Mouse (Mus musculus) CH12.LX (cell line): ENCODE measurements at regions not wholly inside any gene's neighbourhood (a gene's known extent, or its start where the extent isn't known, plus 50 kb on each side); places are given as distances from the start of the nearest gene placed in this dataset.
A peak's percentile ranks its signal among the peaks of the same experiment; 100 is the strongest.

Experiments
- DNase-seq: peaks from one replicate; pipeline ENCODE4 v3.0.0-alpha.2; 2013; ENCODE audit errors: extremely low read depth
- H3K27ac ChIP-seq: 2 replicates; pipeline ENCODE4 v1.5.1; 2012; ENCODE audit warnings: low read depth, mild to moderate bottlenecking, control low read depth, moderate library complexity; ENCODE audit not compliant: insufficient read depth
- H3K27me3 ChIP-seq: replicated peaks from 2 replicates; pipeline ENCODE3; 2012; ENCODE audit warnings: inconsistent platforms
- H3K36me3 ChIP-seq, 2 experiments: replicated peaks in 1 of 2; 2 replicates each; pipeline versions ENCODE3 to v1.6.1; 2012; ENCODE audit warnings: inconsistent platforms in 1 of 2, low read length in 1 of 2, mild to moderate bottlenecking in 1 of 2, mixed read lengths in 1 of 2, moderate library complexity in 1 of 2; ENCODE audit not compliant: control insufficient read depth in 1 of 2, insufficient read depth in 1 of 2
- H3K4me1 ChIP-seq, 2 experiments: 2 replicates each; pipeline ENCODE4 v1.6.1; 2012; ENCODE audit warnings: inconsistent platforms in 1 of 2, moderate library complexity in 1 of 2; ENCODE audit not compliant: insufficient read depth in 2 of 2, control insufficient read depth in 1 of 2
- H3K4me2 ChIP-seq: 2 replicates; pipeline ENCODE4 v1.6.1; 2012; ENCODE audit warnings: low read depth, mild to moderate bottlenecking, control low read depth; ENCODE audit not compliant: poor library complexity, insufficient read depth, severe bottlenecking
- H3K4me3 ChIP-seq, 3 experiments: fragments of 150-350 bp in 1 of 3; sonication (generic) in 1 of 3; replicated peaks in 1 of 3; 2 replicates each; pipeline versions ENCODE3 to v1.5.1; 2011 to 2012; ENCODE audit warnings: low read depth in 2 of 3, low read length in 2 of 3, mild to moderate bottlenecking in 2 of 3, moderate library complexity in 2 of 3, control low read depth in 1 of 3, improper control_type of control experiment in 1 of 3, inconsistent platforms in 1 of 3, mixed read lengths in 1 of 3; ENCODE audit not compliant: poor library complexity in 1 of 3
- H3K79me2 ChIP-seq: replicated peaks from 2 replicates; pipeline ENCODE4 v1.6.1; 2012; ENCODE audit warnings: mild to moderate bottlenecking, moderate library complexity; ENCODE audit not compliant: control insufficient read depth, poor library complexity, insufficient read depth, severe bottlenecking; ENCODE audit errors: extremely low read depth
- H3K9ac ChIP-seq: 2 replicates; pipeline ENCODE4 v1.6.1; 2012; ENCODE audit warnings: low read depth, mild to moderate bottlenecking, control low read depth, moderate library complexity; ENCODE audit not compliant: insufficient read depth
- H3K9me3 ChIP-seq: replicated peaks from 2 replicates; pipeline ENCODE3; 2012; ENCODE audit warnings: low read length, inconsistent platforms, mixed read lengths
- BHLHE40 ChIP-seq: IDR thresholded peaks from 2 replicates; pipeline ENCODE4 v1.6.1; 2011; ENCODE audit warnings: mild to moderate bottlenecking, low read depth, low read length, improper control_type of control experiment
- CHD2 ChIP-seq: IDR thresholded peaks from 2 replicates; pipeline ENCODE4 v1.6.1; 2011; ENCODE audit warnings: low read length, improper control_type of control experiment
- CTCF ChIP-seq, 2 experiments: IDR thresholded peaks in 1 of 2; conservative IDR thresholded peaks in 1 of 2; 2 replicates each; pipeline ENCODE4 v1.5.1; 2011 to 2012; ENCODE audit warnings: low read depth in 2 of 2, low read length in 2 of 2, improper control_type of control experiment in 1 of 2, inconsistent platforms in 1 of 2, mild to moderate bottlenecking in 1 of 2, moderate library complexity in 1 of 2
- ELF1 ChIP-seq: IDR thresholded peaks from 2 replicates; pipeline ENCODE4 v1.6.1; 2014; ENCODE audit warnings: low read depth, mild to moderate bottlenecking, inconsistent platforms, low read length, improper control_type of control experiment
- EP300 ChIP-seq: IDR thresholded peaks from 2 replicates; pipeline ENCODE4 v1.6.1; 2011; ENCODE audit warnings: low read length, improper control_type of control experiment
- ETS1 ChIP-seq: conservative IDR thresholded peaks from 2 replicates; pipeline ENCODE4 v1.6.1; 2012; ENCODE audit warnings: low read depth, mild to moderate bottlenecking, inconsistent platforms, low read length, improper control_type of control experiment, moderate library complexity
- GABPA ChIP-seq: IDR thresholded peaks from 2 replicates; pipeline ENCODE4 v1.6.1; 2012; ENCODE audit warnings: low read depth, low read length, improper control_type of control experiment, inconsistent platforms; ENCODE audit not compliant: insufficient replicate concordance
- HCFC1 ChIP-seq: IDR thresholded peaks from 2 replicates; pipeline ENCODE4 v1.6.1; 2012; ENCODE audit warnings: low read depth, mild to moderate bottlenecking, inconsistent platforms, low read length, improper control_type of control experiment
- IRF4 ChIP-seq: IDR thresholded peaks from 2 replicates; pipeline ENCODE4 v1.6.1; 2014; ENCODE audit warnings: low read depth, mild to moderate bottlenecking, inconsistent platforms, low read length, improper control_type of control experiment
- JUND ChIP-seq: conservative IDR thresholded peaks from 2 replicates; pipeline ENCODE4 v1.6.1; 2011; ENCODE audit warnings: low read depth, low read length, improper control_type of control experiment
- KAT2A ChIP-seq: IDR thresholded peaks from 2 replicates; pipeline ENCODE4 v1.6.1; 2012; ENCODE audit warnings: low read length, improper control_type of control experiment, inconsistent platforms; ENCODE audit not compliant: insufficient replicate concordance
- MAFK ChIP-seq: IDR thresholded peaks from 2 replicates; pipeline ENCODE4 v1.6.1; 2011; ENCODE audit warnings: low read length, improper control_type of control experiment; ENCODE audit not compliant: insufficient replicate concordance
- MAX ChIP-seq: IDR thresholded peaks from 2 replicates; pipeline ENCODE4 v1.6.1; 2011; ENCODE audit warnings: low read length, improper control_type of control experiment
- MAZ ChIP-seq: IDR thresholded peaks from 2 replicates; pipeline ENCODE4 v1.6.1; 2012; ENCODE audit warnings: low read depth, mild to moderate bottlenecking, inconsistent platforms, low read length, improper control_type of control experiment, moderate library complexity
- MEF2A ChIP-seq: IDR thresholded peaks from 2 replicates; pipeline ENCODE4 v1.6.1; 2014; ENCODE audit warnings: low read depth, mild to moderate bottlenecking, inconsistent platforms, low read length, improper control_type of control experiment, borderline replicate concordance
- MYC ChIP-seq: IDR thresholded peaks from 2 replicates; pipeline ENCODE4 v1.6.1; 2011; ENCODE audit warnings: low read depth, mild to moderate bottlenecking, improper control_type of control experiment, low read length
- NELFE ChIP-seq: IDR thresholded peaks from 2 replicates; pipeline ENCODE4 v1.6.1; 2011; ENCODE audit warnings: low read depth, low read length, improper control_type of control experiment
- POLR2A ChIP-seq: IDR thresholded peaks from 2 replicates; pipeline ENCODE4 v1.6.1; 2011; ENCODE audit warnings: low read depth, mild to moderate bottlenecking, improper control_type of control experiment, low read length
- RCOR1 ChIP-seq: conservative IDR thresholded peaks from 2 replicates; pipeline ENCODE4 v1.6.1; 2012; ENCODE audit warnings: low read depth, mild to moderate bottlenecking, inconsistent platforms, low read length, improper control_type of control experiment
- SIN3A ChIP-seq: IDR thresholded peaks from 2 replicates; pipeline ENCODE4 v1.6.1; 2012; ENCODE audit warnings: low read length, improper control_type of control experiment, inconsistent platforms
- SMC3 ChIP-seq: IDR thresholded peaks from 2 replicates; pipeline ENCODE4 v1.6.1; 2011; ENCODE audit warnings: low read depth, low read length, improper control_type of control experiment
- TBP ChIP-seq: conservative IDR thresholded peaks from 2 replicates; pipeline ENCODE4 v1.6.1; 2011; ENCODE audit warnings: low read depth, low read length, improper control_type of control experiment
- TCF12 ChIP-seq: IDR thresholded peaks from 2 replicates; pipeline ENCODE4 v1.6.1; 2014; ENCODE audit warnings: low read depth, mild to moderate bottlenecking, inconsistent platforms, low read length, improper control_type of control experiment
- UBTF ChIP-seq: IDR thresholded peaks from 2 replicates; pipeline ENCODE4 v1.6.1; 2012; ENCODE audit warnings: low read depth, mild to moderate bottlenecking, inconsistent platforms, low read length, improper control_type of control experiment, moderate library complexity
- USF1 ChIP-seq: IDR thresholded peaks from 2 replicates; pipeline ENCODE4 v1.6.1; 2014; ENCODE audit warnings: low read depth, mild to moderate bottlenecking, inconsistent platforms, low read length, improper control_type of control experiment
- USF2 ChIP-seq: conservative IDR thresholded peaks from 2 replicates; pipeline ENCODE4 v1.6.1; 2011; ENCODE audit warnings: low read depth, low read length, improper control_type of control experiment
- ZC3H11A ChIP-seq: IDR thresholded peaks from 2 replicates; pipeline ENCODE4 v1.6.1; 2012; ENCODE audit warnings: low read depth, mild to moderate bottlenecking, inconsistent platforms, low read length, improper control_type of control experiment
- ZMIZ1 ChIP-seq: IDR thresholded peaks from 2 replicates; pipeline ENCODE4 v1.6.1; 2012; ENCODE audit warnings: low read depth, mild to moderate bottlenecking, inconsistent platforms, low read length, improper control_type of control experiment
- dilution Hi-C: fragments of 300-500 bp; cut with MboI; formaldehyde crosslinking; loops from 2 replicates; pipeline ENCODE4 v1.14.3; 2020; ENCODE audit warnings: low sequenced_read_pairs; ENCODE audit not compliant: extremely low pct_unique_long_range_greater_than_20kb, extremely low pct_ligation_motif_present
- in situ Hi-C: fragments of 300-500 bp; cut with MboI; formaldehyde crosslinking; loops from 3 replicates; pipeline ENCODE4 v1.14.3; 2019; ENCODE audit warnings: low sequenced_read_pairs, low pct_ligation_motif_present, low pct_unique_long_range_greater_than_20kb, mixed read lengths

DNA sequence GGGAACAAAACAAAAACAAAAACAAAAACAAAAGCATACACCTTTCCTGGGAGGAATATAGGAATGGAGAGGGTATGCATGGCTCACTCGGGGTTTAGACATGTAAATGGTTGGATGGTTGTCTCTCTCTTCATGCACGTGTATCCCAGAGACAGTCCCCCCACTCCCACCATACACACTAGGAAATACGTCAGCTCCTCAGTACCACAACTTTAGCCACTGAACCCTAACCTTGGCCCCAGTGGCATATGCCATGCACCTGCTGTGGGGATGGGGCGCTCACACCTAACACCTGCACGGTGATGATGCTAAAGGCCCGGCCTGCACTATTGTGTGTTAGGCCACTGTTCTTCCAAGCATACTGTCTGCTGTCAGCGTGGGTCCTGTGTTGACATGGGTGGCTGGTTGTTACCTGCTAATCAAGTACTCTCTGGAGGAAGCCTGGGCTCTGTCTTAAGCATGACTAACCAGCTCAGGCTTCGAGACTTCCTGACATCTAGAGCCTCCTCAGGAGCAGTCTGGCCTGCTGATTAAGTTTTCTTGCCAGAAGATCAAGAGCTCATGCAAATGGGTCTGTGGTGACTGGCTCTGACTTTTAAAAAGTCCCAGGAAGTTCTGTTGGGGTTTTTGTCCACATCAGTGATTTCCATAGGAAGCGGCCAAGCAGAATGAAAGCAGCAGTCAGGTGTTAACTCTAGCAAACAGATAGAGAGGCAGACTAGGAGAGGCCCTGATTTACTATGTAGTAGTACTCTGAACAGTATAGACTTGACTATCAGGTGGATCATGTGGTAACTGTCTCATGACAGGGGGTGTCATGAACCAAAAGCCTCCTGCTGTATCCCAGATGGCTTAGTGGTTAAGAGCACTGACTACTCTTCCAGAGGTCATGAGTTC, 178.9 kb upstream of the Stt3b start:
- no peaks in the 10 kb centered on the region for H3K27me3 ChIP-seq
- H3K4me3 ChIP-seq, result peak overlapping the region in 1 of 3 experiments; percentile 14
- H3K79me2 ChIP-seq, result no peaks in the 10 kb centered on the region
- DNase-seq, result peak; percentile 91
- peak overlapping the region; percentile 27; the same call in 1 of the 2 replicates for H3K4me2 ChIP-seq
- H3K36me3 ChIP-seq, result no peaks in the 10 kb centered on the region
- H3K9me3 ChIP-seq, result no peaks in the 10 kb centered on the region
- H3K27ac ChIP-seq, result peak overlapping the region; percentile 66
- H3K4me1 ChIP-seq, result peaks cover 38 to 83% of the 10 kb centered on the region in 2 experiments
- in situ Hi-C loops (loop anchor here (10.0 kb wide), 1 partner anchor 174 kb away; the partner anchor contains the start of gene Stt3b), dilution Hi-C loops (no loop called here)
- TF ChIP-seq HCFC1 (peak; percentile 9; the same call in 1 of the 2 replicates), MAX (peak; percentile 44), ZC3H11A (no peak), JUND (peak; percentile 42; the same call in 1 of the 2 replicates), RCOR1 (no peak), GABPA (no peak), UBTF (no peak), ETS1 (peak; percentile 67), MAZ (no peak; the same call in 1 of the 2 replicates), IRF4 (peak; percentile 48), ZMIZ1 (peak; percentile 52; the same call in 1 of the 2 replicates), USF2 (no peak), SMC3 (peak; percentile 16; the same call in 1 of the 2 replicates), MAFK (peak; percentile 49), NELFE (peak; percentile 8; the same call in 1 of the 2 replicates), USF1 (peak; percentile 13; the same call in 1 of the 2 replicates), BHLHE40 (peak; percentile 91), ELF1 (peak; percentile 50; the same call in 1 of the 2 replicates), KAT2A (0 out of 2 replicates have a peak, but pooled peaks have one; percentile 12), POLR2A (peak; percentile 48), TBP (peak; percentile 93), MYC (peak; percentile 55), MEF2A (peak; percentile 49; the same call in 1 of the 2 replicates), CHD2 (no peak; the same call in 1 of the 2 replicates), SIN3A (peak; percentile 69), CTCF (conservative IDR thresholded peaks at IDR 0.05 in 1 of 2, IDR thresholded peaks at IDR 0.05 in 1 of 2; ENCODE audit: low read depth in 2 of 2, low read length in 2 of 2) (no peak), EP300 (peak; percentile 67), TCF12 (peak; percentile 84)
- H3K9ac ChIP-seq, result no peak overlapping the region
